Mouse (Mus musculus) T-helper 1 cell (primary cell): ENCODE data around the gene Cenpf.

Experiments
- in situ Hi-C: fragments of 300-600 bp; cut with MboI, MseI; formaldehyde crosslinking; loops from one replicate; pipeline ENCODE4 v1.15.1; 2025; ENCODE audit warnings: high pct_unique_total_duplicates

The Cenpf gene

GRCm38 (mm10) chr1:189687654-189688387 is at the start of gene Cenpf:
Gene Cenpf (minus strand): TSS chr1:189688086.
- in situ Hi-C loops = no loop called here

- in situ Hi-C loops = no loop called here
These were observed 44.3 kb upstream of the Cenpf start for GRCm38 (mm10) chr1:189732156-189732555.

GRCm38 (mm10) chr1:189731697-189732096 is 43.8 kb upstream of the Cenpf start:
- in situ Hi-C loops = no loop called here

GRCm38 (mm10) chr1:189729141-189729815 is 41.4 kb upstream of the Cenpf start:
- in situ Hi-C loops = no loop called here

- in situ Hi-C loops = no loop called here
These were observed 40.9 kb upstream of the Cenpf start for GRCm38 (mm10) chr1:189728784-189729115.

GRCm38 (mm10) chr1:189727884-189728783 is 40.2 kb upstream of the Cenpf start, which contains the start of gene Ptpn14:
Gene Ptpn14 (plus strand): TSS chr1:189728268.
- in situ Hi-C loops = no loop called here

- in situ Hi-C loops = no loop called here
These were observed 39.5 kb upstream of the Cenpf start for GRCm38 (mm10) chr1:189727346-189727883.

GRCm38 (mm10) chr1:189726121-189726520 is 38.2 kb upstream of the Cenpf start:
- in situ Hi-C loops = no loop called here

- in situ Hi-C loops = no loop called here
These were observed 30.7 kb upstream of the Cenpf start for GRCm38 (mm10) chr1:189718600-189718999.

- in situ Hi-C loops = no loop called here
These were observed 29.7 kb upstream of the Cenpf start for GRCm38 (mm10) chr1:189717546-189717945.

GRCm38 (mm10) chr1:189715915-189716797 is 28.3 kb upstream of the Cenpf start:
- in situ Hi-C loops = no loop called here

- in situ Hi-C loops = loop anchor here (5.0 kb wide), 1 partner anchor 268 kb away; no protein-coding TSS in a partner anchor
These were observed 21.1 kb upstream of the Cenpf start for GRCm38 (mm10) chr1:189709001-189709400.

- in situ Hi-C loops = loop anchor here (5.0 kb wide), 1 partner anchor 270 kb away; no protein-coding TSS in a partner anchor
These were observed 19.5 kb upstream of the Cenpf start for GRCm38 (mm10) chr1:189707419-189707818.

GRCm38 (mm10) chr1:189707014-189707413 is 19.1 kb upstream of the Cenpf start:
- in situ Hi-C loops = loop anchor here (5.0 kb wide), 1 partner anchor 270 kb away; no protein-coding TSS in a partner anchor

- in situ Hi-C loops = loop anchor here (5.0 kb wide), 1 partner anchor 271 kb away; no protein-coding TSS in a partner anchor
These were observed 18.3 kb upstream of the Cenpf start for GRCm38 (mm10) chr1:189706040-189706645.

- in situ Hi-C loops = no loop called here
These were observed 15.7 kb upstream of the Cenpf start for GRCm38 (mm10) chr1:189703591-189703990.

- in situ Hi-C loops = no loop called here
These were observed 15.3 kb upstream of the Cenpf start for GRCm38 (mm10) chr1:189703156-189703555.

GRCm38 (mm10) chr1:189700990-189701389 is 13.1 kb upstream of the Cenpf start:
- in situ Hi-C loops = no loop called here

- in situ Hi-C loops = no loop called here
These were observed 12.3 kb upstream of the Cenpf start for GRCm38 (mm10) chr1:189700186-189700585.

- in situ Hi-C loops = no loop called here
These were observed 10.5 kb upstream of the Cenpf start for GRCm38 (mm10) chr1:189698416-189698815.
